Mouse (Mus musculus): ENCODE measurements at regions not wholly inside any gene's neighbourhood (a gene's known extent, or its start where the extent isn't known, plus 50 kb on each side); places are given as distances from the start of the nearest gene placed in this dataset.
"Not testable (repeated sequence)": the region's sequence is repeated elsewhere in the genome, so short reads cannot be mapped to it uniquely, and the experiment has no call there.

GRCm38 (mm10) chr7:82047456-82047855 is 55.4 kb upstream of the Bnc1 start:
- DNase-seq (ENCODE audit: low read depth, low spot score) = no peak

- DNase-seq (ENCODE audit: low read depth, low spot score) = no peak
Measured at GRCm38 (mm10) chr7:82053411-82053810, 61.3 kb upstream of the Bnc1 start.

- DNase-seq (ENCODE audit: low read depth, low spot score) = peak; percentile 29
Measured at GRCm38 (mm10) chr7:82056551-82057230, 64.6 kb upstream of the Bnc1 start.

GRCm38 (mm10) chr7:82063407-82063806 is 71.3 kb upstream of the Bnc1 start:
- no peak for DNase-seq (ENCODE audit: low read depth, low spot score)

GRCm38 (mm10) chr7:82069629-82070450 is 77.7 kb upstream of the Bnc1 start:
- DNase-seq (ENCODE audit: low read depth, low spot score) = no peak

- DNase-seq (ENCODE audit: low read depth, low spot score) = no peak
Measured at GRCm38 (mm10) chr7:82070946-82071727, 79.0 kb upstream of the Bnc1 start.

GRCm38 (mm10) chr7:82075359-82075758 is 83.3 kb upstream of the Bnc1 start:
- no peak for DNase-seq (ENCODE audit: low read depth, low spot score)

- no peak for DNase-seq (ENCODE audit: low read depth, low spot score)
Measured at GRCm38 (mm10) chr7:82081851-82082250, 89.8 kb upstream of the Bnc1 start.

GRCm38 (mm10) chr7:82082883-82083282 is 90.8 kb upstream of the Sh3gl3 start:
- DNase-seq (ENCODE audit: low read depth, low spot score) = no peak

GRCm38 (mm10) chr7:82084473-82084872 is 89.2 kb upstream of the Sh3gl3 start:
- no peak for DNase-seq (ENCODE audit: low read depth, low spot score)

GRCm38 (mm10) chr7:82085205-82085604 is 88.4 kb upstream of the Sh3gl3 start:
- no peak for DNase-seq (ENCODE audit: low read depth, low spot score)

- no peak for DNase-seq (ENCODE audit: low read depth, low spot score)
Measured at GRCm38 (mm10) chr7:82098136-82098535, 75.5 kb upstream of the Sh3gl3 start.

GRCm38 (mm10) chr7:82101314-82101713 is 72.3 kb upstream of the Sh3gl3 start:
- no peak for DNase-seq (ENCODE audit: low read depth, low spot score)

- DNase-seq (ENCODE audit: low read depth, low spot score) = no peak
Measured at GRCm38 (mm10) chr7:82105631-82106030, 68.0 kb upstream of the Sh3gl3 start.

- not testable (repeated sequence) for DNase-seq (ENCODE audit: low read depth, low spot score)
Measured at GRCm38 (mm10) chr7:82109141-82109540, 64.5 kb upstream of the Sh3gl3 start.

GRCm38 (mm10) chr7:82109550-82109949 is 64.1 kb upstream of the Sh3gl3 start:
- no peak for DNase-seq (ENCODE audit: low read depth, low spot score)

- DNase-seq (ENCODE audit: low read depth, low spot score) = no peak
Measured at GRCm38 (mm10) chr7:82109977-82110376, 63.7 kb upstream of the Sh3gl3 start.

- no peak for DNase-seq (ENCODE audit: low read depth, low spot score)
Measured at GRCm38 (mm10) chr7:82112046-82112445, 61.6 kb upstream of the Sh3gl3 start.

- DNase-seq (ENCODE audit: low read depth, low spot score) = no peak
Measured at GRCm38 (mm10) chr7:82115646-82116045, 58.0 kb upstream of the Sh3gl3 start.

GRCm38 (mm10) chr7:82119266-82119665 is 54.4 kb upstream of the Sh3gl3 start:
- peak; percentile 87 for DNase-seq (ENCODE audit: low read depth, low spot score)

- DNase-seq (ENCODE audit: low read depth, low spot score) = no peak
Measured at GRCm38 (mm10) chr7:82119866-82120265, 53.8 kb upstream of the Sh3gl3 start.

- DNase-seq (ENCODE audit: low read depth, low spot score) = peak; percentile 59
Measured at GRCm38 (mm10) chr7:82121746-82122145, 51.9 kb upstream of the Sh3gl3 start.

Measured in embryo, embryonic 11.5 days (tissue).